Mouse (Mus musculus): ENCODE results near the gene Gpr108. TPM values are rescaled to one million over a fixed set of nuclear protein-coding genes. Genes with fewer than 3 reads are reported as not detected.

The Gpr108 gene
- polyA plus RNA-seq, 1 experiment from 2014 or later: 29.0 TPM

Small RNA genes lying within 50 kb of the gene (microRNA-seq; reads per million reads assigned to microRNA genes)
- gene Mir6978: not detected

Other genes starting within 250 kb of the Gpr108 start
- gene Pspn, start 248.4 kb downstream of the Gpr108 start, polyA plus RNA-seq (2014; fragmentation: Nextera tagmentation; extraction: Ambion mirVana): not detected in 2 replicates
- 29.2 and 31.0 TPM in 2 replicates for gene Gtf2f1, start 237.2 kb downstream of the Gpr108 start, polyA plus RNA-seq (2014; fragmentation: Nextera tagmentation; extraction: Ambion mirVana)
- gene Gm17949, start 237.0 kb downstream of the Gpr108 start, polyA plus RNA-seq (2014; fragmentation: Nextera tagmentation; extraction: Ambion mirVana): 0.34 TPM in 1 of 2 replicates, not detected in the other
- 32.2 and 36.9 TPM in 2 replicates for gene Khsrp, start 216.9 kb downstream of the Gpr108 start, polyA plus RNA-seq (2014; fragmentation: Nextera tagmentation; extraction: Ambion mirVana)
- gene Slc25a41, start 206.8 kb downstream of the Gpr108 start, polyA plus RNA-seq (2014; fragmentation: Nextera tagmentation; extraction: Ambion mirVana): not detected in 2 replicates
- gene Crb3, start 189.3 kb downstream of the Gpr108 start, polyA plus RNA-seq (2014; fragmentation: Nextera tagmentation; extraction: Ambion mirVana): 0.19 and 0.27 TPM in 2 replicates
- 16.1 and 18.0 TPM in 2 replicates for gene Slc25a23, start 188.6 kb downstream of the Gpr108 start, polyA plus RNA-seq (2014; fragmentation: Nextera tagmentation; extraction: Ambion mirVana)
- gene Dennd1c, start 169.9 kb downstream of the Gpr108 start, polyA plus RNA-seq (2014; fragmentation: Nextera tagmentation; extraction: Ambion mirVana): 0.50 and 0.69 TPM in 2 replicates
- 5.6 and 7.5 TPM in 2 replicates for gene Tubb4a, start 160.7 kb downstream of the Gpr108 start, polyA plus RNA-seq (2014; fragmentation: Nextera tagmentation; extraction: Ambion mirVana)
- 1.9 and 2.8 TPM in 2 replicates for gene Tnfsf9, start 143.1 kb downstream of the Gpr108 start, polyA plus RNA-seq (2014; fragmentation: Nextera tagmentation; extraction: Ambion mirVana)
- not detected in 2 replicates for gene Cd70, start 98.7 kb downstream of the Gpr108 start, polyA plus RNA-seq (2014; fragmentation: Nextera tagmentation; extraction: Ambion mirVana)
- not detected in 2 replicates for gene Tnfsf14, start 54.3 kb downstream of the Gpr108 start, polyA plus RNA-seq (2014; fragmentation: Nextera tagmentation; extraction: Ambion mirVana)
- 0.74 and 1.00 TPM in 2 replicates for gene C3, start 20.3 kb downstream of the Gpr108 start, polyA plus RNA-seq (2014; fragmentation: Nextera tagmentation; extraction: Ambion mirVana)
- 32.9 and 33.0 TPM in 2 replicates for gene Trip10, start 1.0 kb upstream of the Gpr108 start, polyA plus RNA-seq (2014; fragmentation: Nextera tagmentation; extraction: Ambion mirVana)
- gene Vav1, start 30.7 kb upstream of the Gpr108 start, polyA plus RNA-seq (2014; fragmentation: Nextera tagmentation; extraction: Ambion mirVana): 1.4 and 2.2 TPM in 2 replicates
- gene Adgre1, start 110.2 kb upstream of the Gpr108 start, polyA plus RNA-seq (2014; fragmentation: Nextera tagmentation; extraction: Ambion mirVana): 3.8 and 4.3 TPM in 2 replicates

Data from heart, embryonic 14.5 days (tissue).